Mouse (Mus musculus) liver, embryonic 12.5 days (tissue): ENCODE data around the gene Chtop. TPM values are rescaled to one million over a fixed set of nuclear protein-coding genes. Genes with fewer than 3 reads are reported as not detected.

Experiments used
- ATAC-seq: fragments of 200-750 bp; cut with Nextera tagmentation; 2 replicates; pipeline ENCODE4 v1.8.0; 2017; ENCODE audit warnings: moderate number of reproducible peaks, mild to moderate bottlenecking, moderate library complexity
- H3K27ac ChIP-seq: fragments of 300-500 bp; sonication (generic); 2 replicates; pipeline ENCODE4 v1.5.1; 2016; ENCODE audit warnings: mild to moderate bottlenecking
- H3K27me3 ChIP-seq: fragments of 300-500 bp; sonication (generic); replicated peaks from 2 replicates; pipeline ENCODE4 v1.6.1; 2016; ENCODE audit warnings: mild to moderate bottlenecking, moderate library complexity
- H3K36me3 ChIP-seq: fragments of 300-500 bp; sonication (generic); 2 replicates; pipeline ENCODE4 v1.6.1; 2016; ENCODE audit warnings: mild to moderate bottlenecking, moderate library complexity
- H3K4me1 ChIP-seq: fragments of 300-500 bp; sonication (generic); 2 replicates; pipeline ENCODE4 v1.6.1; 2016
- H3K4me2 ChIP-seq: fragments of 300-500 bp; sonication (generic); 2 replicates; pipeline ENCODE4 v1.6.1; 2016; ENCODE audit warnings: mild to moderate bottlenecking, moderate library complexity
- H3K4me3 ChIP-seq: fragments of 300-500 bp; sonication (generic); 2 replicates; pipeline ENCODE4 v1.5.1; 2016; ENCODE audit warnings: mild to moderate bottlenecking, moderate library complexity
- H3K9ac ChIP-seq: fragments of 300-500 bp; sonication (generic); 2 replicates; pipeline ENCODE4 v1.6.1; 2016; ENCODE audit warnings: mild to moderate bottlenecking, moderate library complexity
- H3K9me3 ChIP-seq: fragments of 300-500 bp; sonication (generic); replicated peaks from 2 replicates; pipeline ENCODE4 v1.6.1; 2016; ENCODE audit warnings: mild to moderate bottlenecking, moderate library complexity
- WGBS: fragments of 180-500 bp; shearing (Covaris S2); methylation state at CpG from one replicate; pipeline ENCODE4 v1.1.7; 2016; ENCODE audit not compliant: insufficient replicate concordance; 5-methylcytosine and 5-hydroxymethylcytosine counted together
- polyA plus RNA-seq: library from polyadenylated mRNA; unstranded; fragments of >200 nt; fragmentation: Nextera tagmentation; extraction: Ambion mirVana; gene quantifications from 2 replicates; pipeline ENCODE4 v1.2.1, GENCODE M21; 2016

The Chtop gene
- polyA plus RNA-seq, 1 experiment from 2014 or later, result 88.1 TPM

GRCm38 (mm10) chr3:90526580-90526979 is 17.3 kb upstream of the Chtop start, which contains the start of gene S100a14:
TSS of gene S100a14 (plus strand) at chr3:90526856.
- no peak within 1 kb of the TSS for H3K4me3 ChIP-seq
- H3K27me3 ChIP-seq, result no peaks in the 10 kb centered on the region
- H3K36me3 ChIP-seq, result peaks cover 3% of the 10 kb centered on the region; the same call in 1 of the 2 replicates
- peak; percentile 49; the same call in 1 of the 2 replicates for ATAC-seq
- no peak within 1 kb of the TSS for H3K9ac ChIP-seq
- no peak within 1 kb of the TSS for H3K27ac ChIP-seq
- 52% methylated on average over 5 of the region's 5 CpGs for WGBS
- no peaks in the 10 kb centered on the region for H3K9me3 ChIP-seq
- no peak within 1 kb of the TSS for H3K4me2 ChIP-seq
- no peaks in the 10 kb centered on the region for H3K4me1 ChIP-seq

DNA sequence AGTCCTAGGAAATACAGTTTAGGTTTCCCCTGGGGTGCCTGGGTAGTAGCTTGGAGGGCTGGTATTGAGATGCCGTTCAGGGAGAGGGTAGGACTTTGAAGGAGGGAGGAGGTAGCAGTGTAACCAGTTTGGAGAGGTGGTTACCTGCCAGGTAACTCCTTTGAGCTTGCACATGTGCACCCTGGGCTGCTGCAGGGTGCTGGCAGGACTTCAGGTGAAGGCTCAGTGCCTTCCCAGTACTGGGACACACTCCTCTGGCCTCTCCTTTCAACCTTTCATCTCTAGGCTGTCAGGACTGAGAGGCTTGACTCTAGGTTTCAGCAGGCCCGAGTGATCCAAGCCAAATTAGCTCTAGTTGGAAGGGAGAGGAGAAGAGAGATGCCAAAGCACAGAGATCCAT is 16.8 kb upstream of the Chtop start:
- 62% methylated on average over 2 of the region's 2 CpGs for WGBS

GRCm38 (mm10) chr3:90525421-90525820 is 16.1 kb upstream of the Chtop start:
- no peak for ATAC-seq
- no peak overlapping the region for H3K4me3 ChIP-seq
- H3K27ac ChIP-seq, result no peak overlapping the region
- H3K4me2 ChIP-seq, result no peak overlapping the region
- no peaks in the 10 kb centered on the region for H3K4me1 ChIP-seq
- peaks cover 3% of the 10 kb centered on the region; the same call in 1 of the 2 replicates for H3K36me3 ChIP-seq
- H3K9me3 ChIP-seq, result no peaks in the 10 kb centered on the region
- H3K27me3 ChIP-seq, result no peaks in the 10 kb centered on the region
- WGBS, result 55% methylated on average over 4 of the region's 4 CpGs
- no peak overlapping the region for H3K9ac ChIP-seq

More for the DNA sequence above, 16.8 kb upstream of the Chtop start:
- H3K9ac ChIP-seq, result no peak overlapping the region
- H3K27me3 ChIP-seq, result no peaks in the 10 kb centered on the region
- peaks cover 3% of the 10 kb centered on the region; the same call in 1 of the 2 replicates for H3K36me3 ChIP-seq
- no peak for ATAC-seq
- no peak overlapping the region for H3K27ac ChIP-seq
- H3K4me1 ChIP-seq, result no peaks in the 10 kb centered on the region
- no peaks in the 10 kb centered on the region for H3K9me3 ChIP-seq
- no peak overlapping the region for H3K4me2 ChIP-seq
- H3K4me3 ChIP-seq, result no peak overlapping the region

DNA sequence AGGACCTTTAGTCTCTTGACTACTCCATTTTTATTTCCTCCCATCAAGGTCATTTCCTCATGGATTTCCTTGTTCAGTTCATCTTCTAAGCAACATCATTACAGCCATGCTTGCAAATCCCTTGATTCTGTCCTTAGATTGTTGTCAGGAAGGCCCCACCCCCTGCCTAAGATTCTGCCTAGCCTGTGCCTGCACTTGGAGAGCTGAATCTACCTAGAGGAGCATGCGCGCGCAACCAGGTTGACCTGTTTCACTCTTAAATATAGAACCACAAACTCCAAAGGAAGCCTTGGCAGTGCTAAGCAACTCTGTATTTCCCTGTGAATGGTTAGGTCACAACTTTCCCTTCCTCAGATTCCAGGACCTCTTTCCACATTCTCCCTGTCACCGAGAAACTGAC is 8.4 kb upstream of the Chtop start:
- peaks cover 26% of the 10 kb centered on the region for H3K4me1 ChIP-seq
- no peak overlapping the region for H3K4me3 ChIP-seq
- ATAC-seq, result no peak
- H3K9me3 ChIP-seq, result no peaks in the 10 kb centered on the region
- no peaks in the 10 kb centered on the region for H3K36me3 ChIP-seq
- no peak overlapping the region for H3K4me2 ChIP-seq
- no peak overlapping the region for H3K9ac ChIP-seq
- H3K27me3 ChIP-seq, result peaks cover 13% of the 10 kb centered on the region
- H3K27ac ChIP-seq, result no peak overlapping the region
- WGBS, result 75% methylated on average over 4 of the region's 4 CpGs

- H3K27me3 ChIP-seq, result peaks cover 23% of the 10 kb centered on the region
- no peak overlapping the region for H3K27ac ChIP-seq
- peaks cover 2% of the 10 kb centered on the region; the same call in 1 of the 2 replicates for H3K36me3 ChIP-seq
- peaks cover 26% of the 10 kb centered on the region for H3K4me1 ChIP-seq
- WGBS, result 80% methylated on average over 4 of the region's 4 CpGs
- ATAC-seq, result no peak
- H3K4me2 ChIP-seq, result peak overlapping the region; percentile 95; the same call in 1 of the 2 replicates
- no peak overlapping the region for H3K9ac ChIP-seq
- H3K9me3 ChIP-seq, result no peaks in the 10 kb centered on the region
- H3K4me3 ChIP-seq, result no peak overlapping the region
These were observed 6.5 kb upstream of the Chtop start for GRCm38 (mm10) chr3:90515789-90516188.

- Histone ChIP-seq H3K4me1 (peaks cover 27% of the 10 kb centered on the region), H3K9me3 (no peaks in the 10 kb centered on the region), H3K36me3 (peaks cover 5% of the 10 kb centered on the region; the same call in 1 of the 2 replicates), H3K9ac (peak overlapping the region; percentile 68), H3K27me3 (peaks cover 23% of the 10 kb centered on the region), H3K4me3 (peak overlapping the region; percentile 61), H3K4me2 (peak overlapping the region; percentile 95), H3K27ac (no peak overlapping the region)
- 46% methylated on average over 1 of the region's 1 CpGs for WGBS
- ATAC-seq, result peak; percentile 14; the same call in 1 of the 2 replicates
These were observed 5.9 kb upstream of the Chtop start for GRCm38 (mm10) chr3:90515242-90515641.

DNA sequence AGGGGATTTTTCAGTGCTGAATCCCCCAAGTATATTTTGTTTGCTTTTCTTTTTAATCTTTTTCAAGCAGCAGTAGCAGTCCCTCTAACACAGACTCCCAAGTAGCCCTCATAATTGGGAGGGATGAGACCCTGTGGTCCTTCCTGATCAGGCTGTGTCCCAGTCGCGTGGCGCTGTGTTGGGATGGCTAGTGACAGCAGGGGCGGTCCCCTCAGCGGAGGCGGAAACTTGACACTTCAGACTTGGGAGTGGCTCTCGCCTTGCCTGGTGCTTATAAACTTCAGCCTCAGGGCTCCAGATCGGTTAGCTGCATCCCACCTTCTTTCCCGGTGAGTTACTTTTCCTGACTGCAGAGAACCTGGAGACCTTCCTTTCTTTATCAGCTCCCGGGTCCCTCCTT is 5.4 kb upstream of the Chtop start:
- Histone ChIP-seq H3K27ac (peak overlapping the region; percentile 17; the same call in 1 of the 2 replicates), H3K27me3 (peaks cover 23% of the 10 kb centered on the region), H3K36me3 (peaks cover 5% of the 10 kb centered on the region; the same call in 1 of the 2 replicates), H3K4me3 (peak overlapping the region; percentile 61), H3K9me3 (no peaks in the 10 kb centered on the region), H3K4me2 (peak overlapping the region; percentile 95), H3K4me1 (peaks cover 32% of the 10 kb centered on the region), H3K9ac (peak overlapping the region; percentile 68)
- WGBS, result 0% methylated on average over 10 of the region's 10 CpGs
- peak; percentile 86 for ATAC-seq

DNA sequence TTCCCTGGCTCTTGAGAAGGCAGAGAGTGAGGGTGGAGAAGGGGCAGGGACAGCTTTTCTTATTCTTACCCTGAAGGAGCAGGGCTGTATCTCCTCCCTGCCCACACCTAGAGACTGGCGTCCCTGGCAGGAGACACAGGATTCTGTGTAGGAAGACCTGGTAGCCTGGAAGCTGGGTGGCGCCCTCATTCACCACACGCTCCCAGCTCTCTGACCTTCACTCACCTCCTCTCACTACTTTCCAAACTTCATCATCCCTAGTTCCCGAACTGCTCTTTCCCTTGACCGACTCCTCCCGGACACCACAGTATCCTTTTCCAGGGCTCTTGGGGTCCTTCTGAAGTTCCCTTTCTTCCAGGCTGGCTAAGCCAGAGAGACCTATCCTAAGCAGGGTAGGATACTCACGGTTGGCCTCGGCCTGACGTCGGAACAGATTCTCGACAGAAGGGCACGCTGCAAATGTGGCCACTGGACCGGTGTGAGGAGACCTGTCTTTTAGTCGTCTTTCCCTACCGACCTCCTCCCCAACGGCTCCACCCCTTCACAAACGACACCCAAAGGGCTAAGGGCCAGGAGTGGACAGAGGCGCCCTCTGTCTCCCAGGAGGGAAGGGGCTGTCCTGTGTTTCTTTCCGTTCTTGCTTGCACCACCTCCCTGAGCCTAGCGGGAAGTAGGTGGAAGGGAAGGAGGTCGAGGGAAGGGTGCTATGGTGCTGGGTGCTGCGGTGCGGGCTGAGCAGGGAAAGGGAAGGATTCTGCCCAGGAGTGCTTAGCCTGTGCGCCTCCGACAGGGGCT is 4.7 kb upstream of the Chtop start, which contains the start of the genes S100a1 and S100a13:
Gene S100a1 (minus strand): TSS at position 597 of the 795 bp plus-strand sequence.
Gene S100a13 (plus strand): TSS at position 640 of the 795 bp plus-strand sequence.
- H3K36me3 ChIP-seq, result peaks cover 5% of the 10 kb centered on the region; the same call in 1 of the 2 replicates
- peaks cover 34% of the 10 kb centered on the region for H3K4me1 ChIP-seq
- peak within 1 kb of the TSS; percentile 95 for H3K4me2 ChIP-seq
- H3K27ac ChIP-seq, result peak within 1 kb of the TSS; percentile 17; the same call in 1 of the 2 replicates
- H3K27me3 ChIP-seq, result peaks cover 23% of the 10 kb centered on the region
- WGBS, result 3% methylated on average over 25 of the region's 25 CpGs
- H3K9ac ChIP-seq, result peak within 1 kb of the TSS; percentile 68
- peak within 1 kb of the TSS; percentile 61 for H3K4me3 ChIP-seq
- peak; percentile 51 for ATAC-seq
- no peaks in the 10 kb centered on the region for H3K9me3 ChIP-seq

DNA sequence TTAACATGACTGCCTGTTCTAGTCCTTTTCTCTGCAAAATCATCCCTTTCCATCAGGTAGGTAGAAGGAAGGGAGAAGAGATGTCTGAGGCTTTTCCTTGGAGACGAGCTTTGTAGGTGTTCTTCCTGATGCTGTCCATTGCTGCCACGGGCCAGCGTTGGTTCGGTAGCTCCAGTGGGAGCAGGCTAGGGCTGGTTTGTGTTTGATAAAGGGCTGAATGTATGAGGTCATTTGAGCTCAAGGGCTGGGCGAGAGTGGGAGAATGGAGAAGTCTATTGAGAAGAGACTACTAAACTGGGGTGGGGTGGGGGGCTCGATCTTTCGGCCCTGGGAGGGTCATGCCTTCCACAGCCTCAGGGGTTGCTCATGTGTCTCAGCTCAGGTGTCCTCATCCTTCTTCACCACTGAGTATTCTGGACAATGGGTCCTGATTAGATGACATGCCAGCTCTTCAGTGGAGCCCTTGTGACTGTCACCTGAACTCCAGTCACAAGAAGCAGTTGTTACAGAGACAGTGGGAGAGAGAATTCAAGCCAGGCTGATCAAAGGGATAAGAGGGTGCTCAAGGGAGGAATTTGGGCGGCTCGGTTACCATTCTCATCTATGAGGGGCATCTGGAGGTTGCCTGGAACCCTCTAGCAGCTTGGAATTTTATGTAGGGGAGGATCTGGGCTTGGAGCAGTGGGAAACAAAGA is 3.8 kb upstream of the Chtop start:
- Histone ChIP-seq H3K9me3 (no peaks in the 10 kb centered on the region), H3K9ac (no peak overlapping the region), H3K27me3 (peaks cover 23% of the 10 kb centered on the region), H3K27ac (no peak overlapping the region), H3K4me1 (peaks cover 37% of the 10 kb centered on the region), H3K36me3 (peaks cover 5% of the 10 kb centered on the region; the same call in 1 of the 2 replicates), H3K4me3 (no peak overlapping the region), H3K4me2 (peak overlapping the region; percentile 95; the same call in 1 of the 2 replicates)
- WGBS, result 64% methylated on average over 9 of the region's 9 CpGs
- no peak for ATAC-seq

DNA sequence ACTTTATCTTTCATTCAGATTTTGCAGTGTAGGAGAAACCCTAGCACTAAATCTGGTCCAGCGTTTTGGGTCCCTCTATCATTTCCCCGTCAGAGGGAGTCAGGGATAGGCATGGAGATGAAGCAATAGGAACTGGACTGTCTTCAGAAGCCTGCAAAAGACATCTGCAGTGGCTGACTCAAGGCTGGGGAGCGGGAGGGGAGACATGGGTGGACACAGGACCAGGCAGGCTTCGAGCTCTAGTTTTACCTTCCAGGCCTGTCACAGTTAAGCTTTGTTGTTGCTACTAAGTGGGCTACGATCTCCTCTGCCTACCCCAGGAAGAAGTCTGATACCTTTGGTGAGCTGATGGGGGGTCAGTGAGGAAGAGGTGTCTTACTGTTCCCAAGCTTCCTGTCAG is 3.0 kb upstream of the Chtop start:
- Histone ChIP-seq H3K27me3 (peaks cover 23% of the 10 kb centered on the region), H3K36me3 (peaks cover 10% of the 10 kb centered on the region), H3K9me3 (no peaks in the 10 kb centered on the region), H3K4me3 (no peak overlapping the region), H3K27ac (no peak overlapping the region), H3K4me1 (peaks cover 45% of the 10 kb centered on the region), H3K4me2 (no peak overlapping the region), H3K9ac (no peak overlapping the region; the same call in 1 of the 2 replicates)
- WGBS, result 73% methylated on average over 5 of the region's 5 CpGs
- no peak for ATAC-seq

GRCm38 (mm10) chr3:90509747-90510123 is 437 bp upstream of the Chtop start:
- H3K27me3 ChIP-seq, result peaks cover 23% of the 10 kb centered on the region
- H3K4me3 ChIP-seq, result peak overlapping the region; percentile 97
- no peak for ATAC-seq
- no peaks in the 10 kb centered on the region for H3K9me3 ChIP-seq
- peak overlapping the region; percentile 75 for H3K27ac ChIP-seq
- peaks cover 36% of the 10 kb centered on the region for H3K36me3 ChIP-seq
- peak overlapping the region; percentile 44; the same call in 1 of the 2 replicates for H3K9ac ChIP-seq
- peaks cover 44% of the 10 kb centered on the region for H3K4me1 ChIP-seq
- 12% methylated on average over 2 of the region's 2 CpGs for WGBS
- peak overlapping the region; percentile 84 for H3K4me2 ChIP-seq
